Mouse (Mus musculus) forebrain, embryonic 14.5 days (tissue): ENCODE data around the gene Gm20388. TPM values are rescaled to one million over a fixed set of nuclear protein-coding genes. Genes with fewer than 3 reads are reported as not detected.
A peak's percentile ranks its signal among the peaks of the same experiment; 100 is the strongest.

ENCODE experiments used
- ATAC-seq: fragments of 200-750 bp; cut with Nextera tagmentation; 2 replicates; pipeline ENCODE4 v1.8.0; 2017; ENCODE audit warnings: mild to moderate bottlenecking, moderate library complexity
- DNase-seq: peaks from one replicate; pipeline ENCODE4 v3.0.0-alpha.2; 2015; ENCODE audit warnings: low spot score
- H3K27ac ChIP-seq: fragments of 300-500 bp; sonication (generic); 2 replicates; pipeline ENCODE4 v1.5.1; 2014; ENCODE audit warnings: low read depth, mild to moderate bottlenecking, control low read depth, low read length, moderate library complexity
- H3K27me3 ChIP-seq: fragments of 300-500 bp; sonication (generic); replicated peaks from 2 replicates; pipeline ENCODE4 v1.6.1; 2014; ENCODE audit warnings: low read length, control low read depth, mixed read lengths; ENCODE audit not compliant: control insufficient read depth, insufficient read depth
- H3K36me3 ChIP-seq: fragments of 300-500 bp; sonication (generic); 2 replicates; pipeline ENCODE4 v1.6.1; 2014; ENCODE audit warnings: low read length, control low read depth; ENCODE audit not compliant: control insufficient read depth, insufficient read depth
- H3K4me1 ChIP-seq: fragments of 300-500 bp; sonication (generic); 2 replicates; pipeline ENCODE4 v1.6.1; 2014; ENCODE audit warnings: antibody characterized with exemption, low read length, control low read depth; ENCODE audit not compliant: control insufficient read depth, insufficient read depth
- H3K4me2 ChIP-seq: fragments of 300-500 bp; sonication (generic); 2 replicates; pipeline ENCODE4 v1.6.1; 2014; ENCODE audit warnings: mild to moderate bottlenecking, control low read depth, low read length
- H3K4me3 ChIP-seq: fragments of 300-500 bp; sonication (generic); 2 replicates; pipeline ENCODE4 v1.5.1; 2014; ENCODE audit warnings: low read depth, low read length, control low read depth
- H3K9ac ChIP-seq: fragments of 300-500 bp; sonication (generic); 2 replicates; pipeline ENCODE4 v1.6.1; 2014; ENCODE audit warnings: mild to moderate bottlenecking, low read length, control low read depth, moderate library complexity
- H3K9me3 ChIP-seq: fragments of 300-500 bp; sonication (generic); replicated peaks from 2 replicates; pipeline ENCODE4 v1.6.1; 2016; ENCODE audit warnings: low read length, control low read depth, mixed read lengths; ENCODE audit not compliant: control insufficient read depth
- WGBS: fragments of 180-500 bp; shearing (Covaris S2); extraction: QIAGEN DNeasy Blood & Tissue Kit; methylation state at CpG from one replicate; pipeline ENCODE4 v1.1.7; 2014; 5-methylcytosine and 5-hydroxymethylcytosine counted together
- polyA plus RNA-seq: library from polyadenylated mRNA; unstranded; fragments of >200 nt; fragmentation: Nextera tagmentation; extraction: Ambion mirVana; gene quantifications from 2 replicates; pipeline ENCODE4 v1.2.1, GENCODE M21; 2014

Gene Gm20388
- polyA plus RNA-seq, 1 experiment from 2014 or later = 7.4 TPM

- Histone ChIP-seq H3K27me3 (peaks cover 44% of the 10 kb centered on the region), H3K27ac (no peak overlapping the region), H3K9ac (no peak overlapping the region), H3K9me3 (no peaks in the 10 kb centered on the region), H3K36me3 (no peaks in the 10 kb centered on the region), H3K4me2 (no peak overlapping the region), H3K4me1 (no peaks in the 10 kb centered on the region), H3K4me3 (no peak overlapping the region)
- WGBS = 80% methylated on average over 7 of the region's 7 CpGs
- DNase-seq = no peak
- ATAC-seq = no peak
Measured at GRCm38 (mm10) chr8:122333531-122333930, 2422.9 kb downstream of the Gm20388 start.

DNA sequence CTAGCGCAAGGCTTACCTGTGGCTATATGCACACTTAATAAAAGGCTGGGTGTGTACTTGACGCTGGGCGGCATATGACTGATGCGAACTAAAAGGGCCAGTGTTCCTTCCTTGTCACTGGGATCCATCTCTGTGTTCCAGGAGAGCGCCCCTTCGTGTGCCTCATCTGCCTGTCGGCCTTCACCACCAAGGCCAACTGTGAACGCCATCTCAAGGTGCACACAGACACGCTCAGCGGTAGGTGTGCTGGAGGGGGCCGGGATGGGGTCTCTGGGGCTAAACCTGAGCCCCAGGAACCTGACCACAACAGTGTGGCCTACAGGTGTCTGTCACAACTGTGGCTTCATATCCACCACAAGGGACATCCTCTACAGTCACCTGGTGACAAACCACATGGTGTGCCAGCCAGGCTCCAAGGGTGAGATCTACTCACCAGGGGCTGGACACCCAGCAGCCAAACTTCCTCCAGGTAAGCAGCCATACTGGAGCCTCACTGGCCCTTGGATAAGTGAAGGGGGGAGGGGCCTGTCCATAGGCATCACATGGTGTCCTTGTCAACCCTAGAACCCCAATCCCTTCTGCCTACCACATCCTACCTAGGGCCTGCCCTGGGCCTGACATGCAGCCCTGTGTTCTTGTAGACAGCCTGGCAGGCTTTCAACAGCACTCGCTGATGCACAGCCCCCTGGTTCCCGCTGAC is 2424.3 kb downstream of the Gm20388 start:
- Histone ChIP-seq H3K27ac (no peak overlapping the region), H3K4me3 (peak overlapping the region; percentile 51; the same call in 1 of the 2 replicates), H3K4me2 (peak overlapping the region; percentile 96), H3K9ac (no peak overlapping the region), H3K9me3 (no peaks in the 10 kb centered on the region), H3K4me1 (no peaks in the 10 kb centered on the region), H3K27me3 (peaks cover 50% of the 10 kb centered on the region), H3K36me3 (no peaks in the 10 kb centered on the region)
- WGBS = 81% methylated on average over 13 of the region's 13 CpGs
- ATAC-seq = no peak
- DNase-seq = no peak

GRCm38 (mm10) chr8:122335638-122336250 is 2425.1 kb downstream of the Gm20388 start:
- 6% methylated on average over 43 of the region's 57 CpGs for whole genome bisulfite sequencing
- no peaks in the 10 kb centered on the region for H3K4me1 ChIP-seq
- peak overlapping the region; percentile 51 for H3K4me3 ChIP-seq
- H3K27ac ChIP-seq = no peak overlapping the region
- no peaks in the 10 kb centered on the region for H3K9me3 ChIP-seq
- peaks cover 50% of the 10 kb centered on the region for H3K27me3 ChIP-seq
- H3K9ac ChIP-seq = peak overlapping the region; percentile 67
- ATAC-seq (peak; percentile 60), DNase-seq (peak; percentile 11)
- peak overlapping the region; percentile 96 for H3K4me2 ChIP-seq
- H3K36me3 ChIP-seq = no peaks in the 10 kb centered on the region

DNA sequence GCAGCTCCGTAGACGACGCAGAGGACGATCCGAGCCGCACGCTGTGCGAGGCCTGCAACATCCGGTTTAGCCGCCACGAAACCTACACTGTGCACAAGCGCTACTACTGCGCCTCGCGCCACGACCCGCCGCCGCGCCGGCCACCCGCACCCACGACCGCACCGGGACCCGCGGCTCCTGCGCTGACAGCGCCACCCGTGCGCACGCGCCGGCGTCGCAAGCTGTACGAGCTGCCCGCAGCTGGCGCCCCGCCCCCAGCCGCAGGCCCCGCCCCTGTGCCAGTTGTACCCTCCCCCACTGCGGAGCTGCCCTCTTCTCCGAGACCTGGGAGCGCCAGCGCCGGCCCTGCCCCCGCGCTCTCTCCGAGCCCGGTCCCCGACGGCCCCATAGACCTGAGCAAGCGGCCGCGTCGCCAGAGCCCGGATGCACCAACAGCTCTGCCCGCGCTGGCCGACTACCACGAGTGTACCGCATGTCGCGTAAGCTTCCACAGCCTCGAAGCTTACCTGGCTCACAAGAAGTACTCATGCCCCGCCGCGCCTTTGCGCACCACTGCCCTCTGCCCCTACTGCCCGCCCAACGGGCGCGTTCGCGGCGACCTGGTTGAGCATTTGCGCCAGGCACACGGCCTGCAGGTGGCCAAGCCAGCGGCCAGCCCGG is 2425.7 kb downstream of the Gm20388 start:
- Histone ChIP-seq H3K9ac (peak overlapping the region; percentile 67), H3K4me1 (no peaks in the 10 kb centered on the region), H3K4me3 (peak overlapping the region; percentile 51), H3K36me3 (no peaks in the 10 kb centered on the region), H3K27me3 (peaks cover 50% of the 10 kb centered on the region), H3K4me2 (peak overlapping the region; percentile 96), H3K27ac (no peak overlapping the region), H3K9me3 (no peaks in the 10 kb centered on the region)
- DNase-seq (peak; percentile 72), ATAC-seq (peak; percentile 80)
- WGBS = under 1% methylated on average over 70 of the region's 81 CpGs

DNA sequence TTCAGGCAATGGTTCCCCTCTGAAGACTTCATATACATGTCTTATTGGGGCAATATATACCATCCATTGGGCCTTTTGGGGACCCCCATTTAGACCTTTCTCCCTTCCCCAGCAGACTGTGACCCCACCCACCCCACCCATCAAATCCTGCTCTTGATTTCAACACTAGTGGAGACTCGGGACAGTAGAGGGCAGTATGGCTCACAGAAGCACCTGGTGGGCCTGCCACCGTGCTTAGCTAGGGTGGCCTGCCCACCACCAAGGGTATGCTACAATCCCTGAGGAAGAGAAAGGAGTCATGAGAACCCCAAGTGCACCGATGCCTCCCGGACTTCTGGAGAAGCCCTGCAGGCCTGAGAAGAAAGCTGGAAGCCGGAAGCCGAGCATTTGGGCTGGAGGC is 2428.2 kb downstream of the Gm20388 start:
- no peaks in the 10 kb centered on the region for H3K36me3 ChIP-seq
- DNase-seq (no peak), ATAC-seq (no peak)
- H3K4me1 ChIP-seq = peaks cover 4% of the 10 kb centered on the region; the same call in 1 of the 2 replicates
- peaks cover 64% of the 10 kb centered on the region for H3K27me3 ChIP-seq
- no peak overlapping the region for H3K4me2 ChIP-seq
- no peak overlapping the region for H3K4me3 ChIP-seq
- H3K9me3 ChIP-seq = no peaks in the 10 kb centered on the region
- 41% methylated on average over 6 of the region's 6 CpGs for WGBS
- no peak overlapping the region for H3K9ac ChIP-seq
- H3K27ac ChIP-seq = no peak overlapping the region

DNA sequence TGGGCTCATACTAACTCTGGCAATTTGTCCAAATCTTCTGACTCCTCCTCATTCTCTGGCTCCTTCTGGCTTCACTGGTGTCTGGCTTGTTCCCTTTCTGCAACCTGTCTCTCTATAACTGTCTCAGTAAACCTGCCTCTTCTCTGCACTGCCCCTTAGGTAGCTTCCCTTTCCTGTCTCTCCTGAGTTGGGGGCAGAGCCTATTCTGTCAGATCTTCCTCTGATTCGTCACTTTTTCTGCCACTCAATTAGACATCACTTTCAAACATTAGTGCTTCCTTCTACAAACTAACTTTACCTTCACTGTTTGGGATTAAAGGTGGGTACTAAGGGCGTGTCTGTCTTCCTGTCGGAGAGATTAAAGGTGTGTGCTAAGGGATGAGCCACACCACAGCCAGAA is 2430.1 kb downstream of the Gm20388 start:
- ATAC-seq (no peak), DNase-seq (no peak)
- no peaks in the 10 kb centered on the region for H3K9me3 ChIP-seq
- H3K4me3 ChIP-seq = no peak overlapping the region
- no peaks in the 10 kb centered on the region for H3K36me3 ChIP-seq
- 86% methylated on average over 3 of the region's 3 CpGs for WGBS
- H3K9ac ChIP-seq = no peak overlapping the region
- H3K27me3 ChIP-seq = peaks cover 52% of the 10 kb centered on the region
- peaks cover 4% of the 10 kb centered on the region; the same call in 1 of the 2 replicates for H3K4me1 ChIP-seq
- no peak overlapping the region for H3K4me2 ChIP-seq
- H3K27ac ChIP-seq = no peak overlapping the region

GRCm38 (mm10) chr8:122341790-122342189 is 2431.1 kb downstream of the Gm20388 start:
- Histone ChIP-seq H3K4me3 (no peak overlapping the region), H3K9ac (no peak overlapping the region), H3K4me1 (peaks cover 4% of the 10 kb centered on the region; the same call in 1 of the 2 replicates), H3K27ac (no peak overlapping the region), H3K27me3 (peaks cover 42% of the 10 kb centered on the region), H3K4me2 (no peak overlapping the region), H3K36me3 (no peaks in the 10 kb centered on the region), H3K9me3 (no peaks in the 10 kb centered on the region)
- ATAC-seq = no peak
- no peak for DNase-seq
- WGBS = 81% methylated on average over 6 of the region's 6 CpGs

- no peak overlapping the region for H3K27ac ChIP-seq
- ATAC-seq (no peak), DNase-seq (no peak)
- H3K9me3 ChIP-seq = no peaks in the 10 kb centered on the region
- H3K4me3 ChIP-seq = no peak overlapping the region
- H3K4me2 ChIP-seq = no peak overlapping the region
- 52% methylated on average over 5 of the region's 5 CpGs for WGBS
- no peak overlapping the region for H3K9ac ChIP-seq
- H3K36me3 ChIP-seq = no peaks in the 10 kb centered on the region
- H3K4me1 ChIP-seq = peaks cover 4% of the 10 kb centered on the region; the same call in 1 of the 2 replicates
- peaks cover 36% of the 10 kb centered on the region for H3K27me3 ChIP-seq
Measured at GRCm38 (mm10) chr8:122342362-122342761, 2431.7 kb downstream of the Gm20388 start.
